Mouse (Mus musculus) myocyte (in vitro differentiated cells): Measurements from ENCODE around the gene Hopx.

Experiments
- CEBPB ChIP-seq: IDR thresholded peaks from 2 replicates; pipeline ENCODE4 v1.6.1; 2011; ENCODE audit warnings: mild to moderate bottlenecking, moderate library complexity; ENCODE audit not compliant: poor library complexity, insufficient read depth, severe bottlenecking
- E2F4 ChIP-seq: IDR thresholded peaks from one replicate; pipeline ENCODE4 v1.6.1; 2011; ENCODE audit warnings: mild to moderate bottlenecking, control low read depth, moderate library complexity; ENCODE audit not compliant: insufficient read depth
- MAX ChIP-seq: IDR thresholded peaks from one replicate; pipeline ENCODE4 v1.6.1; 2011; ENCODE audit warnings: low read depth, mild to moderate bottlenecking, control low read depth
- MYOD1 ChIP-seq, 3 experiments: IDR thresholded peaks; one replicate each; pipeline ENCODE4 v1.6.1; 2011; ENCODE audit warnings: control low read depth in 2 of 3, low read depth in 2 of 3, mild to moderate bottlenecking in 2 of 3, moderate library complexity in 1 of 3; ENCODE audit not compliant: insufficient read length in 2 of 3, control insufficient read depth in 1 of 3
- MYOG ChIP-seq, 3 experiments: IDR thresholded peaks; one replicate each; pipeline ENCODE4 v1.6.1; 2011; ENCODE audit warnings: control low read depth in 2 of 3, low read depth in 2 of 3, mild to moderate bottlenecking in 2 of 3; ENCODE audit not compliant: insufficient read length in 2 of 3, control insufficient read depth in 1 of 3, insufficient read depth in 1 of 3
- POLR2A ChIP-seq: IDR thresholded peaks from one replicate; pipeline ENCODE4 v1.6.1; 2011; ENCODE audit warnings: low read depth, mild to moderate bottlenecking, control low read depth, moderate library complexity; ENCODE audit not compliant: insufficient read length
- POLR2AphosphoS2 ChIP-seq: IDR thresholded peaks from one replicate; pipeline ENCODE4 v1.6.1; 2011; ENCODE audit warnings: low read depth, control low read depth; ENCODE audit not compliant: insufficient read length
- REST ChIP-seq: IDR thresholded peaks from one replicate; pipeline ENCODE4 v1.6.1; 2011; ENCODE audit warnings: mild to moderate bottlenecking, control low read depth, moderate library complexity; ENCODE audit not compliant: insufficient read depth, insufficient read length
- SRF ChIP-seq: IDR thresholded peaks from one replicate; pipeline ENCODE4 v1.6.1; 2011; ENCODE audit warnings: low read depth; ENCODE audit not compliant: control insufficient read depth, insufficient read length
- TCF12 ChIP-seq: IDR thresholded peaks from one replicate; pipeline ENCODE4 v1.6.1; 2011; ENCODE audit warnings: mild to moderate bottlenecking, control low read depth; ENCODE audit not compliant: poor library complexity, insufficient read depth, severe bottlenecking
- USF1 ChIP-seq: IDR thresholded peaks from one replicate; pipeline ENCODE4 v1.6.1; 2011; ENCODE audit warnings: low read depth, mild to moderate bottlenecking, control low read depth, moderate library complexity

GRCm38 (mm10) chr5:77108806-77109205 lies 6.1 kb downstream of the Hopx start:
- TF ChIP-seq POLR2A (no peak), REST (no peak), POLR2AphosphoS2 (no peak), TCF12 (no peak), E2F4 (no peak), CEBPB (no peak), MAX (no peak), SRF (no peak), USF1 (no peak), MYOG (IDR thresholded peaks at IDR 0.05; ENCODE audit: control insufficient read depth in 1 of 3, insufficient read depth in 1 of 3, insufficient read length in 2 of 3, low read depth in 2 of 3) (no peak), MYOD1 (IDR thresholded peaks at IDR 0.05; ENCODE audit: control insufficient read depth in 1 of 3, insufficient read length in 2 of 3, low read depth in 2 of 3) (no peak)
